Mouse (Mus musculus) forebrain, embryonic 14.5 days (tissue): ENCODE data around the gene Eprs. TPM values are rescaled to one million over a fixed set of nuclear protein-coding genes. Genes with fewer than 3 reads are reported as not detected.

Experiments used
- ATAC-seq: fragments of 200-750 bp; cut with Nextera tagmentation; 2 replicates; pipeline ENCODE4 v1.8.0; 2017; ENCODE audit warnings: mild to moderate bottlenecking, moderate library complexity
- DNase-seq: peaks from one replicate; pipeline ENCODE4 v3.0.0-alpha.2; 2015; ENCODE audit warnings: low spot score
- H3K27ac ChIP-seq: fragments of 300-500 bp; sonication (generic); 2 replicates; pipeline ENCODE4 v1.5.1; 2014; ENCODE audit warnings: low read depth, mild to moderate bottlenecking, control low read depth, low read length, moderate library complexity
- H3K27me3 ChIP-seq: fragments of 300-500 bp; sonication (generic); replicated peaks from 2 replicates; pipeline ENCODE4 v1.6.1; 2014; ENCODE audit warnings: low read length, control low read depth, mixed read lengths; ENCODE audit not compliant: control insufficient read depth, insufficient read depth
- H3K36me3 ChIP-seq: fragments of 300-500 bp; sonication (generic); 2 replicates; pipeline ENCODE4 v1.6.1; 2014; ENCODE audit warnings: low read length, control low read depth; ENCODE audit not compliant: control insufficient read depth, insufficient read depth
- H3K4me1 ChIP-seq: fragments of 300-500 bp; sonication (generic); 2 replicates; pipeline ENCODE4 v1.6.1; 2014; ENCODE audit warnings: antibody characterized with exemption, low read length, control low read depth; ENCODE audit not compliant: control insufficient read depth, insufficient read depth
- H3K4me2 ChIP-seq: fragments of 300-500 bp; sonication (generic); 2 replicates; pipeline ENCODE4 v1.6.1; 2014; ENCODE audit warnings: mild to moderate bottlenecking, control low read depth, low read length
- H3K4me3 ChIP-seq: fragments of 300-500 bp; sonication (generic); 2 replicates; pipeline ENCODE4 v1.5.1; 2014; ENCODE audit warnings: low read depth, low read length, control low read depth
- H3K9ac ChIP-seq: fragments of 300-500 bp; sonication (generic); 2 replicates; pipeline ENCODE4 v1.6.1; 2014; ENCODE audit warnings: mild to moderate bottlenecking, low read length, control low read depth, moderate library complexity
- H3K9me3 ChIP-seq: fragments of 300-500 bp; sonication (generic); replicated peaks from 2 replicates; pipeline ENCODE4 v1.6.1; 2016; ENCODE audit warnings: low read length, control low read depth, mixed read lengths; ENCODE audit not compliant: control insufficient read depth
- WGBS: fragments of 180-500 bp; shearing (Covaris S2); extraction: QIAGEN DNeasy Blood & Tissue Kit; methylation state at CpG from one replicate; pipeline ENCODE4 v1.1.7; 2014; 5-methylcytosine and 5-hydroxymethylcytosine counted together
- polyA plus RNA-seq: library from polyadenylated mRNA; unstranded; fragments of >200 nt; fragmentation: Nextera tagmentation; extraction: Ambion mirVana; gene quantifications from 2 replicates; pipeline ENCODE4 v1.2.1, GENCODE M21; 2014

The Eprs gene
- polyA plus RNA-seq, 1 experiment from 2014 or later = 142 TPM

- 95% methylated on average over 12 of the region's 12 CpGs for whole genome bisulfite sequencing
- Histone ChIP-seq H3K4me1 (no peaks in the 10 kb centered on the region), H3K4me2 (no peak overlapping the region), H3K27ac (no peak overlapping the region), H3K9ac (no peak overlapping the region), H3K9me3 (no peaks in the 10 kb centered on the region), H3K4me3 (no peak overlapping the region), H3K36me3 (peaks cover 89% of the 10 kb centered on the region), H3K27me3 (no peaks in the 10 kb centered on the region)
- ATAC-seq = no peak
- DNase-seq = no peak
Observed at GRCm38 (mm10) chr1:185352151-185352550, 10.7 kb upstream of the Eprs start.

DNA sequence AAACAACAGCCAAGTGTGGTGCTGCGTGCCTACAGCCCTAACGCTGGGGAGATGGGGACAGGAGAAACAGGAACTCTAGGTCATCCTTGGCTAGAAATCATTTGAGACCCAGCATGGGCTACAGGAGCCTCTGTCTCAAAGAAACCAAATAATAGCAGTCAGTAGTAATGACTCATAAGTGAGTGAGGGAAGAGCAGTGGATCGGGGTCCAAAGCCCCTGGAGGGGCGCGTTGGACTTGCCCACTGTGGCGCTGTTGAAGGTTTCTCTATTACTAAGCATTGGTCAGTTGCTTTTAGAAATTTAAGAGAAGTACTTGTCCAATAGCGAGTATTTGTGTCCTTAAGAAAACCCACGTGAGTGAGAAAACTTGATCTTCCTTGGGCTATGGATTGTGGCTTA, 9.5 kb upstream of the Eprs start:
- H3K9ac ChIP-seq = no peak overlapping the region
- H3K27ac ChIP-seq = no peak overlapping the region
- H3K4me2 ChIP-seq = no peak overlapping the region
- ATAC-seq (no peak), DNase-seq (no peak)
- no peak overlapping the region for H3K4me3 ChIP-seq
- no peaks in the 10 kb centered on the region for H3K9me3 ChIP-seq
- 95% methylated on average over 8 of the region's 8 CpGs for WGBS
- H3K4me1 ChIP-seq = no peaks in the 10 kb centered on the region
- peaks cover 85% of the 10 kb centered on the region for H3K36me3 ChIP-seq
- no peaks in the 10 kb centered on the region for H3K27me3 ChIP-seq

GRCm38 (mm10) chr1:185354731-185355130, 8.1 kb upstream of the Eprs start:
- Histone ChIP-seq H3K4me1 (no peaks in the 10 kb centered on the region), H3K9me3 (no peaks in the 10 kb centered on the region), H3K4me3 (no peak overlapping the region), H3K9ac (no peak overlapping the region), H3K4me2 (no peak overlapping the region), H3K27ac (no peak overlapping the region), H3K36me3 (peaks cover 75% of the 10 kb centered on the region), H3K27me3 (no peaks in the 10 kb centered on the region)
- ATAC-seq (no peak), DNase-seq (no peak)
- 93% methylated on average over 4 of the region's 4 CpGs for WGBS

- WGBS = 94% methylated on average over 8 of the region's 8 CpGs
- H3K9ac ChIP-seq = no peak overlapping the region
Observed at GRCm38 (mm10) chr1:185356246-185356645, 6.6 kb upstream of the Eprs start.

GRCm38 (mm10) chr1:185358211-185358610, 4.6 kb upstream of the Eprs start:
- no peak overlapping the region for H3K27ac ChIP-seq

More at GRCm38 (mm10) chr1:185356246-185356645, 6.6 kb upstream of the Eprs start:
- H3K27me3 ChIP-seq = no peaks in the 10 kb centered on the region
- no peak for DNase-seq
- no peak overlapping the region for H3K4me2 ChIP-seq
- ATAC-seq = no peak
- peaks cover 60% of the 10 kb centered on the region for H3K36me3 ChIP-seq
- H3K4me1 ChIP-seq = no peaks in the 10 kb centered on the region
- H3K27ac ChIP-seq = no peak overlapping the region
- no peaks in the 10 kb centered on the region for H3K9me3 ChIP-seq
- no peak overlapping the region for H3K4me3 ChIP-seq

GRCm38 (mm10) chr1:185363526-185364182, 810 bp downstream of the Eprs start:
- DNase-seq = peak; percentile 72
- WGBS = 5% methylated on average over 22 of the region's 22 CpGs
- peak overlapping the region; percentile 73 for H3K4me2 ChIP-seq
- peak; percentile 38 for ATAC-seq
- peaks cover 14% of the 10 kb centered on the region for H3K4me1 ChIP-seq
- no peaks in the 10 kb centered on the region for H3K27me3 ChIP-seq
- H3K27ac ChIP-seq = peak overlapping the region; percentile 86
- 0 out of 2 replicates have a peak, but pooled peaks cover 2% of the 10 kb centered on the region for H3K36me3 ChIP-seq
- H3K4me3 ChIP-seq = peak overlapping the region; percentile 97
- no peaks in the 10 kb centered on the region for H3K9me3 ChIP-seq
- peak overlapping the region; percentile 82 for H3K9ac ChIP-seq

More at GRCm38 (mm10) chr1:185358211-185358610, 4.6 kb upstream of the Eprs start:
- ATAC-seq (no peak), DNase-seq (no peak)
- peaks cover 41% of the 10 kb centered on the region for H3K36me3 ChIP-seq
- no peaks in the 10 kb centered on the region for H3K4me1 ChIP-seq
- WGBS = 88% methylated on average over 4 of the region's 4 CpGs
- H3K4me3 ChIP-seq = no peak overlapping the region
- H3K9me3 ChIP-seq = no peaks in the 10 kb centered on the region
- no peak overlapping the region for H3K4me2 ChIP-seq
- no peaks in the 10 kb centered on the region for H3K27me3 ChIP-seq
- H3K9ac ChIP-seq = no peak overlapping the region

- no peaks in the 10 kb centered on the region for H3K9me3 ChIP-seq
- peaks cover 14% of the 10 kb centered on the region for H3K4me1 ChIP-seq
- H3K4me2 ChIP-seq = peak overlapping the region; percentile 73
- H3K36me3 ChIP-seq = 0 out of 2 replicates have a peak, but pooled peaks cover 2% of the 10 kb centered on the region
- H3K9ac ChIP-seq = peak overlapping the region; percentile 82
- DNase-seq = no peak
- H3K27me3 ChIP-seq = no peaks in the 10 kb centered on the region
- WGBS = 32% methylated on average over 5 of the region's 6 CpGs
- no peak overlapping the region for H3K27ac ChIP-seq
- no peak for ATAC-seq
- peak overlapping the region; percentile 97 for H3K4me3 ChIP-seq
Observed at GRCm38 (mm10) chr1:185364183-185364540, 1.3 kb downstream of the Eprs start.

- peaks cover 30% of the 10 kb centered on the region for H3K36me3 ChIP-seq
- H3K27ac ChIP-seq = no peak overlapping the region
- peaks cover 14% of the 10 kb centered on the region for H3K4me1 ChIP-seq
- ATAC-seq = no peak
- no peak overlapping the region for H3K4me2 ChIP-seq
- no peak overlapping the region for H3K9ac ChIP-seq
- no peaks in the 10 kb centered on the region for H3K9me3 ChIP-seq
- no peak overlapping the region for H3K4me3 ChIP-seq
- 95% methylated on average over 6 of the region's 6 CpGs for WGBS
- H3K27me3 ChIP-seq = no peaks in the 10 kb centered on the region
- no peak for DNase-seq
Observed at GRCm38 (mm10) chr1:185367383-185367782, 4.5 kb downstream of the Eprs start.

DNA sequence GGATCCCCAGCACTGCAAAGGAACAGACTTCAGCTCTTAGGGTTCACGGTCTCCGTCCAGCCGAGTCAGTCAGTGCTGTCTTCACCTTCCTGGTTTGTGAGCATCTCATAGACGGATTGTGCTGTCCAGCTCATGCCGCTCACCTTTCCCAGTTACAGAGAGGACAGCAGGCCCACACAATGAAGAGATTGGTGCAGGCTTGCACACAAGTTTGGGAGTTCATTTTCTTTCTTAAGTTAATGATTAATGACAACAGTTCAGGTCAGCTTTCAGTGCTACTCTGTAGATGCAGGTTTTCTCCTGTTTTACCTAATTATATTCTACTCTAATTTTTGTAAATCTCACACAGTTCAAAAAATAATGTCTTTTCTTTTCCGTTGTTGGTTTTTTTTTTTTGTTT, 7.1 kb downstream of the Eprs start:
- Histone ChIP-seq H3K4me1 (peaks cover 4% of the 10 kb centered on the region; the same call in 1 of the 2 replicates), H3K27ac (no peak overlapping the region), H3K9me3 (no peaks in the 10 kb centered on the region), H3K4me2 (no peak overlapping the region), H3K36me3 (peaks cover 52% of the 10 kb centered on the region), H3K4me3 (no peak overlapping the region), H3K27me3 (no peaks in the 10 kb centered on the region), H3K9ac (no peak overlapping the region)
- no peak for DNase-seq
- 96% methylated on average over 6 of the region's 6 CpGs for WGBS
- ATAC-seq = no peak
